Mouse (Mus musculus) colon, adult 2 months (tissue): ENCODE data around the gene Tppp3. TPM values are rescaled to one million over a fixed set of nuclear protein-coding genes. Genes with fewer than 3 reads are reported as not detected.

ENCODE experiments used
- polyA plus RNA-seq: library from polyadenylated mRNA; depleted of rRNA; stranded (reverse); fragments of >200 nt; gene quantifications from 2 replicates; pipeline ENCODE4 v1.2.3, GENCODE M21; 2012; rRNA removed

The Tppp3 gene
- 319 and 403 TPM in 2 replicates for polyA plus RNA-seq

GRCm38 (mm10) chr8:105471314-105472015 is at the start of gene Tppp3:
Gene Tppp3 (minus strand): TSS chr8:105471526.

GRCm38 (mm10) chr8:105518436-105519313 is 47.3 kb upstream of the Tppp3 start, which contains the start of gene Hsd11b2:
Gene Hsd11b2 (plus strand): TSS chr8:105518755.

GRCm38 (mm10) chr8:105496439-105497180 is 25.3 kb upstream of the Tppp3 start, which contains the start of gene Zdhhc1:
Gene Zdhhc1 (minus strand): TSS chr8:105496902.

Other genes starting within 250 kb of the Tppp3 start
- 14.8 and 16.9 TPM in 2 replicates for gene D230025D16Rik, start 246.4 kb downstream of the Tppp3 start, polyA plus RNA-seq
- 35.2 and 44.8 TPM in 2 replicates for gene B3gnt9, start 216.4 kb downstream of the Tppp3 start, polyA plus RNA-seq
- 129 and 138 TPM in 2 replicates for gene Tradd, start 206.9 kb downstream of the Tppp3 start, polyA plus RNA-seq
- gene Fbxl8, start 206.9 kb downstream of the Tppp3 start, polyA plus RNA-seq = 32.7 and 38.4 TPM in 2 replicates
- 2.5 and 2.8 TPM in 2 replicates for gene Hsf4, start 201.7 kb downstream of the Tppp3 start, polyA plus RNA-seq
- gene Nol3, start 195.4 kb downstream of the Tppp3 start, polyA plus RNA-seq = 3.5 and 4.6 TPM in 2 replicates
- gene 4931428F04Rik, start 181.7 kb downstream of the Tppp3 start, polyA plus RNA-seq = 4.0 TPM in 2 replicates
- 2.5 and 4.1 TPM in 2 replicates for gene Exoc3l, start 175.4 kb downstream of the Tppp3 start, polyA plus RNA-seq
- gene E2f4, start 173.9 kb downstream of the Tppp3 start, polyA plus RNA-seq = 125 and 134 TPM in 2 replicates
- 87.8 and 103 TPM in 2 replicates for gene Elmo3, start 165.9 kb downstream of the Tppp3 start, polyA plus RNA-seq
- 7.6 and 9.6 TPM in 2 replicates for gene Lrrc29, start 145.2 kb downstream of the Tppp3 start, polyA plus RNA-seq
- 89.6 and 121 TPM in 2 replicates for gene Tmem208, start 145.2 kb downstream of the Tppp3 start, polyA plus RNA-seq
- 40.7 and 41.1 TPM in 2 replicates for gene Fhod1, start 123.6 kb downstream of the Tppp3 start, polyA plus RNA-seq
- 9.1 and 11.1 TPM in 2 replicates for gene Slc9a5, start 122.7 kb downstream of the Tppp3 start, polyA plus RNA-seq
- 0.37 and 0.56 TPM in 2 replicates for gene Plekhg4, start 98.3 kb downstream of the Tppp3 start, polyA plus RNA-seq
- gene Kctd19, start 58.0 kb downstream of the Tppp3 start, polyA plus RNA-seq = 0.05 TPM in 1 of 2 replicates, not detected in the other
- 0.16 and 0.56 TPM in 2 replicates for gene Lrrc36, start 58.0 kb downstream of the Tppp3 start, polyA plus RNA-seq
- gene Zdhhc1, start 25.4 kb upstream of the Tppp3 start, polyA plus RNA-seq = 52.7 and 54.0 TPM in 2 replicates
- 624 and 727 TPM in 2 replicates for gene Hsd11b2, start 47.2 kb upstream of the Tppp3 start, polyA plus RNA-seq
- 104 and 120 TPM in 2 replicates for gene Atp6v0d1, start 94.5 kb upstream of the Tppp3 start, polyA plus RNA-seq
- gene Ripor1, start 133.7 kb upstream of the Tppp3 start, polyA plus RNA-seq = 20.5 and 26.5 TPM in 2 replicates
- gene Ctcf, start 165.0 kb upstream of the Tppp3 start, polyA plus RNA-seq = 13.5 and 15.1 TPM in 2 replicates
- 0.27 and 0.73 TPM in 2 replicates for gene Agrp, start 165.9 kb upstream of the Tppp3 start, polyA plus RNA-seq
- gene Carmil2, start 214.7 kb upstream of the Tppp3 start, polyA plus RNA-seq = 2.5 and 3.2 TPM in 2 replicates
- 30.4 and 30.8 TPM in 2 replicates for gene Acd, start 229.6 kb upstream of the Tppp3 start, polyA plus RNA-seq
- gene Pard6a, start 229.6 kb upstream of the Tppp3 start, polyA plus RNA-seq = 14.3 and 15.3 TPM in 2 replicates
- not detected in 2 replicates for gene 4933405L10Rik, start 236.1 kb upstream of the Tppp3 start, polyA plus RNA-seq
- gene Enkd1, start 236.7 kb upstream of the Tppp3 start, polyA plus RNA-seq = 8.4 and 8.6 TPM in 2 replicates